Mouse (Mus musculus) C2C12 (cell line): ENCODE data around the gene Poc5. TPM values are rescaled to one million over a fixed set of nuclear protein-coding genes. Genes with fewer than 3 reads are reported as not detected.

Experiments used
- H3K27me3 ChIP-seq: one replicate; pipeline ENCODE4 v1.6.1; 2011; ENCODE audit not compliant: control insufficient read depth, insufficient read depth, insufficient read length
- H3K36me3 ChIP-seq: one replicate; pipeline ENCODE4 v1.6.1; 2011; ENCODE audit not compliant: control insufficient read depth, insufficient read depth
- H3K4me3 ChIP-seq: one replicate; pipeline ENCODE4 v1.5.1; 2011; ENCODE audit warnings: mild to moderate bottlenecking, control low read depth; ENCODE audit not compliant: poor library complexity, insufficient read depth, severe bottlenecking
- H3K79me2 ChIP-seq: one replicate; pipeline ENCODE4 v1.6.1; 2011; ENCODE audit not compliant: control insufficient read depth, insufficient read depth
- H3K79me3 ChIP-seq: one replicate; pipeline ENCODE4 v1.6.1; 2011; ENCODE audit warnings: low read depth, control low read depth
- H3ac ChIP-seq: one replicate; pipeline ENCODE3; 2011; ENCODE audit warnings: low read depth; ENCODE audit not compliant: control insufficient read depth, insufficient read length
- CEBPB ChIP-seq: IDR thresholded peaks from one replicate; pipeline ENCODE4 v1.6.1; 2011; ENCODE audit warnings: low read depth, mild to moderate bottlenecking, control low read depth, moderate library complexity
- CTCF ChIP-seq: IDR thresholded peaks from one replicate; pipeline ENCODE4 v1.5.1; 2011; ENCODE audit not compliant: control insufficient read depth, insufficient read depth, insufficient read length
- FOSL1 ChIP-seq: IDR thresholded peaks from one replicate; pipeline ENCODE4 v1.8.0; 2011; ENCODE audit warnings: mild to moderate bottlenecking, low read length; ENCODE audit not compliant: poor library complexity, insufficient read depth, severe bottlenecking
- MAX ChIP-seq: IDR thresholded peaks from one replicate; pipeline ENCODE4 v1.6.1; 2011; ENCODE audit warnings: mild to moderate bottlenecking, control low read depth
- MYOD1 ChIP-seq: IDR thresholded peaks from one replicate; pipeline ENCODE4 v1.6.1; 2011; ENCODE audit warnings: low read depth; ENCODE audit not compliant: control insufficient read depth, insufficient read length
- MYOG ChIP-seq: IDR thresholded peaks from one replicate; pipeline ENCODE4 v1.6.1; 2011; ENCODE audit not compliant: control insufficient read depth, insufficient read length; ENCODE audit errors: extremely low read depth
- USF1 ChIP-seq: IDR thresholded peaks from one replicate; pipeline ENCODE4 v1.6.1; 2011; ENCODE audit warnings: low read depth, mild to moderate bottlenecking, control low read depth, moderate library complexity
- polyA plus RNA-seq: library from polyadenylated mRNA; unstranded; fragments of >200 nt; fragmentation: generic; extraction: Trizol; gene quantifications from one replicate; pipeline ENCODE4 v1.2.1, GENCODE M21; 2012; ENCODE audit warnings: missing spikeins

Gene Poc5
- polyA plus RNA-seq, 1 experiment, result 7.3 TPM

DNA sequence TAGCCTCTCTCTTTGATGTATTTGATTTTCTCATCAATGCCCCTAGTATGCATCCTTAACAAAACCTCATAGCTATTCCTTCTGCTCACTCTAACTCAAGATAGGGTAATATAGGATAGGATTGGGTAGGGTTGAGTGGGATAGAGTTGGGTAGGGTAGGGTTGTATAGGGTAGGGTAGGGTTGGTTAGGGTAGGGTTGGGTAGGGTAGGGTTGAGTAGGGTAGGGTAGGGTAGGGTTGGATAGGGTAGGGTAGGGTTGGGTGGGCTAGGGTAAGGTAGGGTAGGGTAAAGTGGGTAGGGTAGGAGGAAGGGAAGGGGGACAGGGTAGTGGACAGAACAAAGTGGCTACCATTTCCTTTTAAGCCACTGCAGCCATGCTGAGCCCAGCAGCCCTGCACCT lies 33.1 kb downstream of the Poc5 start:
- Histone ChIP-seq H3K4me3 (no peak overlapping the region), H3K36me3 (peaks cover 6% of the 10 kb centered on the region), H3ac (no peak overlapping the region), H3K27me3 (no peaks in the 10 kb centered on the region), H3K79me3 (no peaks in the 10 kb centered on the region), H3K79me2 (no peaks in the 10 kb centered on the region)
- TF ChIP-seq MAX (no peak), USF1 (no peak), MYOD1 (no peak), CEBPB (no peak), CTCF (no peak), MYOG (no peak), FOSL1 (no peak)

DNA sequence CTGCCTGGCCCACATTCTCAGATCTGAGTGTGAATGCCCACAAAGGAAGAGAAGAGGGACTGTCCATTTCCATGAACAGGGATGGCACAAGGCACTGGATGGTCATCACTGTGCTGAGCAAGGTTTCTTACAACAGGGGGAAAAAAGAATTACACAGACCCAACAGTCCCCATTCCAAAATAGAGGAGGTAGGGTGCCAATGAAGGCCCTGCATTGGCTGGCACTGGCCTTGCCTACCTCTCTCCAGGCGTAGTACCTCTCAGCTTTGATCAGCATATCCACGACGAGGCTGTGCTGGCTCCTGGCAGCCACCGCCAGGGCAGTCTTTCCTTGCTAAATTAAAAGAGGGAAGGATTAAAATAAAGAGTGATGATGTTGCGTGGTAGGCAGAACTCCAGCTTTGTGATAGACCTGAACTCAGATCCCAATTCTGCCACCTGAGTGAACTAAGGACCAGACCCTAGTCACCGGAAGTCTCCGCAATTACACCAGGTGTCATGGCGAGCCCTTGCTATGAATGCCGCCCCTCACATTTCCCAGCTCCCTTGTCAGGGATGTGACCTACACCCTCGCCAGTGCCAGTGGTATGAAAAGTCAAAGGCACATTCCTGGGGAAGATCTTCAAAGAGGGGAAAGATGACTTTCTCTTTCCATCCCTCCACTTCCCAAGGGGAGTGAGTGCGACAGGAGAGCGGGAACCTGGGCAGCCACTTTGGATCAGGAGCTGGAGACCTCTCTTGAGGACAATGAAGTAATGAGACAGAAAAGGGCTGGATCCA lies 36.6 kb downstream of the Poc5 start:
- H3K79me2 ChIP-seq, result no peaks in the 10 kb centered on the region

DNA sequence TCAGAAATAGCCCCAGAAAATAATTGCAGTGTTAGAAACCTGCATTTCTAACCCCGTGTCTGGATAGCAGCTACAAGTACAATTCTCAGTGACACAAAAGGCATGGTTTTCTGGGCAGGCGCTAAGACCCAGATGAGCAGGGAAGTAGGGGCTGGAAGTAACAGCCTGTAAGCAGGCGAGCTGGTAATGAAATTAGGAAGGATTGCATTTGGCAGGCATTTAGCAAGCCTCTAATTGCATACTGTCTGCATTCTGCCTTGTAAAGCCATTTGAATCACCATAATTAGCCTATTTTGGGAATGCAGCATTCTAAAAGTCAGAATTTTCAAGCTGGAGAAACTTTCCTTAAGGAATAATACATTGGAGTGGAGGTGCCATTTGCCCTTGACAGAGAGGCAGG lies 38.0 kb downstream of the Poc5 start:
- H3K79me3 ChIP-seq, result no peaks in the 10 kb centered on the region
- H3ac ChIP-seq, result no peak overlapping the region
- TF ChIP-seq MYOG, result no peak
- no peak for TF ChIP-seq CTCF
- TF ChIP-seq MYOD1, result no peak
- TF ChIP-seq USF1, result no peak
- no peak for TF ChIP-seq MAX
- TF ChIP-seq FOSL1, result no peak
- TF ChIP-seq CEBPB, result no peak
- H3K36me3 ChIP-seq, result no peaks in the 10 kb centered on the region
- no peaks in the 10 kb centered on the region for H3K27me3 ChIP-seq
- no peak overlapping the region for H3K4me3 ChIP-seq
- H3K79me2 ChIP-seq, result no peaks in the 10 kb centered on the region

More for the DNA sequence above, 36.6 kb downstream of the Poc5 start:
- Histone ChIP-seq H3K4me3 (no peak overlapping the region), H3K36me3 (no peaks in the 10 kb centered on the region), H3K27me3 (no peaks in the 10 kb centered on the region), H3K79me3 (no peaks in the 10 kb centered on the region), H3ac (no peak overlapping the region)
- TF ChIP-seq MAX, result no peak
- no peak for TF ChIP-seq CTCF

DNA sequence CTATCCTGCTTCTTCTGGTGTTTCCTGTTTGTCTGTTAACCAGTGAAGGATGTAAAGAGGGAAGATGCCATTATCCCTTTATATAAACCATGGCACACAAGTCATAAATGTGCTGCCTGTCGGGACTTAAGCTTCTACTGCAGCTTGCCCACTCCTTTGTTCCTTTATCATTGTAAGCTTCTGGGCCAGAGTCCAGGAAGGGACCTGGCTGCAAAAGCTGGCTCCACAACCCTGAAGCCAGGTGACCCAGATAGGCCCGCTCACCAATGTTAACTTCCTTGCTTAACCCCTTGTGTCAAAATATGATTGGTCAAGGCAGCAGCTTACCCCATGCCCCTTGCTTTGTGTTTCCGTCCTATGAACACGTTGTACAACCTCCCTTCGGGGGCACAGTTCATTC lies 40.4 kb downstream of the Poc5 start:
- no peaks in the 10 kb centered on the region for H3K79me2 ChIP-seq
- H3K36me3 ChIP-seq, result no peaks in the 10 kb centered on the region
- H3K27me3 ChIP-seq, result no peaks in the 10 kb centered on the region
- no peak overlapping the region for H3ac ChIP-seq
- no peak for TF ChIP-seq MYOG
- H3K4me3 ChIP-seq, result no peak overlapping the region
- no peaks in the 10 kb centered on the region for H3K79me3 ChIP-seq

DNA sequence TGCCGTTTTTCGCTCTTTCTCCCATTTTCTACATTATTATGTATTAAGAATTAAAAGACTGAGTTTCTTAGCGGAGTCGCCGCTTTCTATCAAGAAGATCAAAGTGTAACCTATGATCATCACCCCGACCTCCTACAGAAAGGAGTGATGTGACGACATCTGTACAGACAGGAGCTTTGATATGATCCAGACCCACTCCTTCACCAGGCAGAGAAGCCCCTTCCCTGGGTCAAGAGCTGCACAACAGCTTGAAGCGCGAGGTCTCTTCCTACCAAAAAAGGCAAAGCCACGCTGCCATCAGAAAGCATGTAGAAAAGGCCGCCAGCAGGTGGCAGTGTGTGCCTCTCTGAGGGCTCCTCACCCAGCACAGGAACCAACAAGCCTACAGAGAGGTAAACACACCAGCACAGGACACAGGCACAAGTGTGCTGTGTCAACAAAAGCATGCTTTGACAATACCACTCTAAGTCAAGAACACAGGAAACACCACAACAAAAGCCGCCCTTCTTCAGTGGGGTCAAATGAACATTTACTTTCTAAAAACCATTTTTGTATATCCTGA lies 43.6 kb downstream of the Poc5 start:
- H3K4me3 ChIP-seq, result no peak overlapping the region
- H3K79me3 ChIP-seq, result no peaks in the 10 kb centered on the region
- H3K27me3 ChIP-seq, result no peaks in the 10 kb centered on the region
- H3ac ChIP-seq, result peak overlapping the region; percentile 29
- no peaks in the 10 kb centered on the region for H3K79me2 ChIP-seq
- H3K36me3 ChIP-seq, result no peaks in the 10 kb centered on the region
- TF ChIP-seq CTCF, result peak; percentile 56
- no peak for TF ChIP-seq MYOD1
- TF ChIP-seq MYOG, result no peak

DNA sequence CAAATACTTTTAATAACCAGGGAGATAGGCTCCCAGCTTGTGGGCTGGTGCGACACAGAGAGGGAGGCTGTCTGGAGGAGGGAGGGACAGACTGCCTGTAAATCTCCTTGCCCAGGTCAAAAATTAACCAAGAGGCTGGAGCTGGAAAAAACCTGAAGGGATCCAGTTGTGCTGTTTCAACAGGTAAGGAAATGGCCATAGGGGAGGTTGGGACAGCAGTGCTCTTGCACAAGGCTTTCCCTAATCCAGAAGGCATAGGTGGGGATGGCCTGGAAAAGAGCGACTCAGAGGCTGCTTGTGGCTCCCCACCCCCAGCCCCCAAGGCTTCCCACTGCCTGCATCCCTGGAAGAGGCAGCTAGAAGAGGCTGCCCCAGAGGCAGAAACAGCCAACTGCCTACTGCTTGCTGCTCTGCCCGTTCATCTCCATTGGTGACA lies 44.3 kb downstream of the Poc5 start:
- Histone ChIP-seq H3K79me3 (no peaks in the 10 kb centered on the region), H3K36me3 (no peaks in the 10 kb centered on the region), H3K4me3 (no peak overlapping the region), H3K27me3 (no peaks in the 10 kb centered on the region), H3ac (no peak overlapping the region), H3K79me2 (no peaks in the 10 kb centered on the region)
- TF ChIP-seq USF1 (no peak), MYOG (no peak), MYOD1 (no peak), CTCF (no peak), CEBPB (no peak), MAX (no peak), FOSL1 (no peak)
